Mouse (Mus musculus) lung, postnatal 0 days (tissue): Measurements from ENCODE around the gene Osbp2.

Source experiments
- CTCF ChIP-seq: IDR thresholded peaks from 2 replicates; pipeline ENCODE4 v1.5.1; 2016; ENCODE audit warnings: antibody characterized with exemption, mild to moderate bottlenecking
- EP300 ChIP-seq: IDR thresholded peaks from 2 replicates; pipeline ENCODE4 v1.6.1; 2016; ENCODE audit warnings: antibody characterized with exemption, mild to moderate bottlenecking, control low read depth

- TF ChIP-seq CTCF, result no peak
- TF ChIP-seq EP300, result no peak
These were observed 104.3 kb downstream of the Osbp2 start for GRCm38 (mm10) chr11:3759433-3759832.
